Mouse (Mus musculus) olfactory bulb, adult 2 months (tissue): Measurements from ENCODE around the gene Olig1. TPM values are rescaled to one million over a fixed set of nuclear protein-coding genes. Genes with fewer than 3 reads are reported as not detected.

ENCODE experiments used
- H3K27ac ChIP-seq: fragments of 200-500 bp; 2 replicates; pipeline ENCODE4 v1.5.1; 2012; ENCODE audit warnings: low read depth, low read length; ENCODE audit not compliant: insufficient read depth
- H3K4me1 ChIP-seq: fragments of 200-500 bp; 2 replicates; pipeline ENCODE4 v1.6.1; 2012; ENCODE audit warnings: low read length; ENCODE audit not compliant: control insufficient read depth, insufficient read depth
- H3K4me3 ChIP-seq: fragments of 200-500 bp; 2 replicates; pipeline ENCODE4 v1.5.1; 2012; ENCODE audit warnings: mild to moderate bottlenecking, low read depth, low read length, moderate library complexity; ENCODE audit not compliant: insufficient read depth
- CTCF ChIP-seq: fragments of 200-500 bp; IDR thresholded peaks from 2 replicates; pipeline ENCODE4 v1.5.1; 2012; ENCODE audit warnings: low read depth, mild to moderate bottlenecking, low read length, moderate library complexity; ENCODE audit not compliant: insufficient read depth
- POLR2A ChIP-seq: fragments of 200-500 bp; IDR thresholded peaks from 2 replicates; pipeline ENCODE4 v1.6.1; 2012; ENCODE audit warnings: mild to moderate bottlenecking, low read depth, low read length, moderate library complexity; ENCODE audit not compliant: insufficient read depth
- WGBS: fragments of 180-500 bp; shearing (Covaris S2); methylation state at CpG from one replicate; pipeline ENCODE4 v1.1.7; 2018; 5-methylcytosine and 5-hydroxymethylcytosine counted together
- polyA plus RNA-seq: library from polyadenylated mRNA; stranded (reverse); fragments of >200 nt; gene quantifications from 2 replicates; pipeline ENCODE4 v1.2.4, GENCODE M21; 2012; ENCODE audit warnings: low replicate concordance; ENCODE audit not compliant: missing spikeins, insufficient read depth, insufficient read length

Gene Olig1
- not detected in 2 replicates for polyA plus RNA-seq

GRCm38 (mm10) chr16:91269468-91270211, at the start of gene Olig1:
Gene Olig1, plus strand, starts transcription at chr16:91269772.
- TF ChIP-seq POLR2A, result 0 out of 2 replicates have a peak, but pooled peaks have one; percentile 29
- TF ChIP-seq CTCF, result no peak
- Histone ChIP-seq H3K27ac (no peak within 1 kb of the TSS), H3K4me1 (peaks cover 20% of the 10 kb centered on the region), H3K4me3 (peak within 1 kb of the TSS; percentile 48)
- under 1% methylated on average over 64 of the region's 64 CpGs for WGBS

- Histone ChIP-seq H3K27ac (no peak overlapping the region), H3K4me3 (no peak overlapping the region), H3K4me1 (peaks cover 27% of the 10 kb centered on the region)
- TF ChIP-seq CTCF, result no peak
- TF ChIP-seq POLR2A, result no peak
- WGBS, result 2% methylated on average over 25 of the region's 25 CpGs
These were observed 47.4 kb upstream of the Olig1 start for GRCm38 (mm10) chr16:91222171-91222642.

- H3K27ac ChIP-seq, result no peak overlapping the region
- H3K4me3 ChIP-seq, result no peak overlapping the region
- H3K4me1 ChIP-seq, result peaks cover 27% of the 10 kb centered on the region
- TF ChIP-seq POLR2A (no peak), CTCF (no peak)
- 3% methylated on average over 27 of the region's 27 CpGs for WGBS
These were observed 46.8 kb upstream of the Olig1 start for GRCm38 (mm10) chr16:91222643-91223271.

GRCm38 (mm10) chr16:91223327-91224067, 46.1 kb upstream of the Olig1 start:
- peaks cover 27% of the 10 kb centered on the region for H3K4me1 ChIP-seq
- no peak overlapping the region for H3K27ac ChIP-seq
- TF ChIP-seq POLR2A, result no peak
- no peak for TF ChIP-seq CTCF
- H3K4me3 ChIP-seq, result no peak overlapping the region
- WGBS, result 8% methylated on average over 35 of the region's 35 CpGs

- WGBS, result 20% methylated on average over 10 of the region's 10 CpGs
- Histone ChIP-seq H3K27ac (no peak overlapping the region), H3K4me3 (no peak overlapping the region), H3K4me1 (peaks cover 27% of the 10 kb centered on the region)
- TF ChIP-seq POLR2A (no peak), CTCF (no peak)
These were observed 45.5 kb upstream of the Olig1 start for GRCm38 (mm10) chr16:91224068-91224402.

- H3K4me1 ChIP-seq, result peaks cover 27% of the 10 kb centered on the region
- 5% methylated on average over 26 of the region's 26 CpGs for WGBS
- no peak for TF ChIP-seq POLR2A
- TF ChIP-seq CTCF, result no peak
- peak overlapping the region; percentile 26 for H3K4me3 ChIP-seq
- H3K27ac ChIP-seq, result no peak overlapping the region
These were observed 44.9 kb upstream of the Olig1 start for GRCm38 (mm10) chr16:91224481-91225232.

- TF ChIP-seq POLR2A (no peak), CTCF (no peak)
- 2% methylated on average over 53 of the region's 53 CpGs for WGBS
- H3K27ac ChIP-seq, result no peak within 1 kb of the TSS
- peaks cover 24% of the 10 kb centered on the region for H3K4me1 ChIP-seq
- H3K4me3 ChIP-seq, result peak within 1 kb of the TSS; percentile 26
These were observed 44.1 kb upstream of the Olig1 start, which contains the start of gene Olig2 for GRCm38 (mm10) chr16:91225233-91226037. Gene Olig2, plus strand, starts transcription at chr16:91225457.
